Mouse (Mus musculus) erythroblast, embryonic 14.5 days (primary cell): ENCODE data around the gene Ndufab1.

Source experiments
- GATA1 ChIP-seq: IDR thresholded peaks from 2 replicates; pipeline ENCODE4 v1.6.1; 2012; ENCODE audit warnings: low read length, inconsistent platforms, mixed read lengths
- TAL1 ChIP-seq: IDR thresholded peaks from 3 replicates; pipeline ENCODE4 v1.6.1; 2012; ENCODE audit warnings: low read length, inconsistent platforms, mixed read lengths

DNA sequence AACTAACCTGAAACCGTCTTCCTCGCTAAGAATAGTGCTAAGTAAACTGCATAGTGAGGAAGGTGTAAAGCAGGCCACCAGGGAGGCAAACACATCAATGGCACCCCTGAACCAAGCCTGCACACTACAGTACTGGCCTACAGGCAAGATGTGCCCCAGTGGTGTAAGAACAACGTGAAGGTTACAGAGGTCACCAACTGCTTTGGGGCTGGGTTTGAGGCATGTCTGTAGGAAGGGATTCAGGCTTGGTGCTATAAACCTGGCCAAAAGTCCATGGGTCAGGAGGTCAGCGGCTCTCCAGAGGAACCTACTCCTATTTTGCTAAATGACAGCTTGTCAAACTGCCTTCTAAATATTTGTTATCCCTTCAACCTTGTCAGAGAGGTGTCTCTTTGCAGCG lies 45.1 kb downstream of the Ndufab1 start:
- no peak for TF ChIP-seq GATA1
- TF ChIP-seq TAL1, result no peak
